Mouse (Mus musculus) spleen, adult 2 months (tissue): ENCODE data around the gene Ubr1.

Experiments
- CTCF ChIP-seq: fragments of 200-500 bp; IDR thresholded peaks from 2 replicates; pipeline ENCODE4 v1.5.1; 2011; ENCODE audit warnings: mild to moderate bottlenecking, inconsistent platforms; ENCODE audit not compliant: insufficient read depth, insufficient read length, insufficient replicate concordance; ENCODE audit errors: extremely low read depth
- POLR2A ChIP-seq: fragments of 200-500 bp; IDR thresholded peaks from 2 replicates; pipeline ENCODE4 v1.6.1; 2011; ENCODE audit warnings: low read depth, low read length, inconsistent platforms

DNA sequence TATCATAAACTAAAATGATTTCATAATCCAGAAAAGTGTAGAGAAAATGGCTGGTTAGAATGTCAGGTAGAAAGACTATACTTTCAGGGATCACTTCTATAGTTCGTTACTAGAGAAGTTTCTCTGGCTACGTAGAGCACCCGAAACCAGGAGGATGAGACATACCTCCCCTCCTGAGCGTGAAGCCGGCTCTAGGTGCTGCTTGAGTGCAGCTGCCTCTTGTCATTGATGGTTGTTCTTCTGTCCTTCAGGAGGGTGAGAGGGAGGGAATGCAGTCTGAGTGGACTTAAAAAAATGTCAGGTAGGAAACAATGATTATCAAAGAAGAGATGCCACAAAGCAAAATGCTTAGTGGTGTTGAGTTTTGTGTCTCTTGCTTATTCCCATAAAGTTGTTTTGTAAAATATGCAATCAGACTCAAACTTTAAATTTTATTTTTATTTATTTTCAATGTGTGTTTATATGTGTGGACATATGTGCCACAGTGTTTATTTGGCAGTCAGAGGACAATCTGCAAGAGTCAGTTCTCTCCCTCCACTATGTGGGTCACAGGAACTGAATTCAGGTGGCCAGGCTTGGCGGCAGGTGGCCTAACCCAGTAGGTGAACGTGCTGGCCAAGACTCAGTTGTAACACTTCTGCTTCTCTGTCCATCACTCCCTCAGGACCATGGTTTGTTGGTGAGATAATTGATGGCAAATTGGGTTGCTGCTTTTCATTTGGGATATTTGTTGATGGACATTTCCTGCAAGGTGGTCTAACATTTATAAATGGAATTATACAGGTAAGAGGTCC is 33.7 kb upstream of the Ubr1 start:
- TF ChIP-seq POLR2A: no peak
- no peak for TF ChIP-seq CTCF
